Mouse (Mus musculus): ENCODE measurements at regions not wholly inside any gene's neighbourhood (a gene's known extent, or its start where the extent isn't known, plus 50 kb on each side); places are given as distances from the start of the nearest gene placed in this dataset.

- TF ChIP-seq CTCF (conservative IDR thresholded peaks at IDR 0.05; ENCODE audit: insufficient read depth, insufficient read length, low read depth, low read length) (no peak), POLR2A (IDR thresholded peaks at IDR 0.05; ENCODE audit: low read depth, low read length) (no peak)
Observed at GRCm38 (mm10) chr3:134694893-134695292, 133.9 kb upstream of the Tacr3 start.

Measured in kidney, adult 2 months (tissue).